Mouse (Mus musculus): ENCODE results near the gene Gm45785.
A peak's percentile ranks its signal among the peaks of the same experiment; 100 is the strongest.

Gm45785 gene

GRCm38 (mm10) chr7:140857550-140858505 lies 1.7 kb upstream of the Gm45785 start, which contains the start of gene Bet1l:
Bet1l (minus strand) TSS chr7:140857577.
- DNase-seq = no peak

DNA sequence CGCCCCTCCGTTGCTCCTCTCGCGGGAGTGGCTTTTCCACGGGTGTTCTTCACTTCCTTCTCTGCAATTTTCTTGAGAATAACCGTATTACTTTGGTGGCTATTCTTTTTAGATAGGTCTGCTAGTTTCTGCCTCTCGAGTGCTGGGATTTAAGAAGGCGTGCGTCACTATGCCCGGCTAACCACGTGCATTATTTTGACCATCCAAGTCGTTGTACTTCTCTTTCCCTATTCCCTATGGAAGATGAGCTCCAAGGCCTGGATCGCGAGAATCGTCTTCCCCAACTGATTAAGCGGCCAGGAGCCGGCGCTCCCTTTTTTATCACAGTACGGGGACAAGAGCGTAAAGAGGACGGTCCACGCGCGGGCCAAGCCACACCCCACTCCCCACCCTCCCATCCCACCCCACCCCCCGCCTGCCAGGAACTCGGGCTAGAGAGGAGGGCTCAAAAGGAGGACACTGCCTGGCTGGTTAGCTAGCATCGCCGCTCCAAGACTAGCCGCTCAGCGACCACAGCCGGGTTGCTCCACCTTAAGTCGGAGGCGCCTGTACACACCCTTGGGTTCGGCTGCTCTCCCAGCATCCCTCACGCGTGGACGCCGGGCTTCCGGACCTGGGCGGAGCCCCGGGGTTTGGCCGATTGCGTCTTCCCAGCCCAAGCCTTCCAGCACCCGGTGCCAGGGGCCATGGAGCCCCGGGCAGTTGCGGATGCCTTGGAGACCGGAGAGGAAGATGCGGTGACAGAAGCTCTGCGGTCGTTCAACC lies 836 bp upstream of the Gm45785 start, which contains the start of gene Ric8a:
Gene Ric8a (plus strand): TSS at position 173 of the 765 bp plus-strand sequence.
- DNase-seq = peak; percentile 92

GRCm38 (mm10) chr7:140855181-140855580 lies 950 bp downstream of the Gm45785 start:
- no peak for DNase-seq

DNA sequence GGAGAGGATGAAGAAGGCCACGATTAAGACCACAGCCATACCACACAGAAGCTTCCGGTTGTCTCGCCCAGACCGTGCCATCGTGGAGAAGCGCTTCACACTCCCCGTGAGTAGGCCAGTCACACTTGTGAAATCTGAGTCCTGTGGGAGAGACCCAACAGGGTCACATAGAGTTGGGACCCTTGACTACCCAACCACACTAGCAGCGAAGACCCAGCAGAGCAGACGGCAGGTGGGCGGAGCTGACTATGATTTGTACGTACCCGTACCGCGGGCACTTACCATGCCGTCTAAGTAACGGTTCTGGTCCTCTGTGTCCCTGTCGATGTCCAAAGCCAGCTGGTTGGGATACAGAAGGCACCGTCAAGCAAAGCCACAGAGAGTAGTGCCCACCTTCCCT lies 1.6 kb downstream of the Gm45785 start:
- no peak for DNase-seq

GRCm38 (mm10) chr7:140853386-140853785 lies 2.7 kb downstream of the Gm45785 start:
- no peak for DNase-seq

DNA sequence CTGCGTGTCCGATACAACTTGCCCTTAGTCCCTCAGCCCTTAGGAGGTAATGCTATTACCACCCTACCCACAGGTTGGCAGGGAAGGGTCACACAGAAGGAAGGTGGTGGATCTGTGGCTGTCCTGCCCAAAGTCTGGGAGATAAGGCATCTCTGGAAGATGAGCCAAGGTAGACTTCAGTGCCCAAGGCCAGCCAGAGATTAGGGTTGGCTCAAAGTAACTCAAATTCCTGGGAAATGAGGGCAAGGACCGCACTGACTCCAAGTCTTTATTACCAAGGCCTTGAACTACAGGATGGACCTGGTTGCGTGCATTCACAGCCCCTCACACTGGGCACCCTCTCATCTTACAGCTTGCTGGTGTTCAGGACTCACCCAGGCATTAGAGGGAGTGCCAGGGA lies 4.2 kb downstream of the Gm45785 start:
- DNase-seq = no peak

DNA sequence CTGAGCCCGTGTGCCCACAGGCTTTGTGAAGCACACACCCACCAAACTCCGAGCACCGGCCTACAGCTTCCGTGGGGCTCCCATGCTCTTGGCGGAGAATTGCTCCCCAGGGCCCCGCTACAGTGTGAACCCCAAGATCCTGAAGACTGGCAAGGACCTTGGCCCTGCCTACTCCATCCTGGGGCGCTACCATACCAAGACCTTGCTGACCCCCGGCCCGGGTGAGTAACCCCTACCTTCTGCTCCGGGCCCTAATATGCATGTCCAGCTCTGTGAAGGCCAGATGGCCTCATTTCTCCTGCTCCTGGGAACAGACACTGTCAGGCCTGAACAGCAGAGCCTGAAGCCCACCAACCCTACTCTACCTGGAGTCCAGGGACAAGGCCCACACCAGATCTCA lies 7.5 kb downstream of the Gm45785 start:
- DNase-seq = no peak

GRCm38 (mm10) chr7:140847755-140848580 lies 8.2 kb downstream of the Gm45785 start, which contains the start of gene Odf3:
Odf3 (plus strand) TSS chr7:140847805.
- no peak for DNase-seq

DNA sequence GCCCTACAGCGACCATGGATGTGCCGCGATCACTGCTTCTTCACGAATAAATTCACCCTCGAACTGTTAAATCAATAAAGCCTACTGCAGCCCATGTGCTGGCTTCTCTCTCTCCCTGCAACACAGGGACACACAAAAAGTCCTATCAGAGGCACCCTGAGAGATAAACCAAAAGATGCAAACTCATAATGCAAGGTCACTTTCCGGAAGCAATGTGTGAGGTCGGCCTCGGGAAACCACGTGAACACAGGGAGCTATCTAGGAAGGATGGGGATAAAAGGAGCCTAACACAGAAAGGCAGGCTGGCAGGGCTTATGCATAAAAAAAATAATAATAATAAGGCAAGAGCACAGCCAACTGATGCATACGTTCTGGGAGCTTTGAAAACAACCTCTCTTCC lies 9.5 kb downstream of the Gm45785 start:
- DNase-seq = no peak

GRCm38 (mm10) chr7:140845683-140846082 lies 10.4 kb downstream of the Gm45785 start:
- DNase-seq = no peak

DNA sequence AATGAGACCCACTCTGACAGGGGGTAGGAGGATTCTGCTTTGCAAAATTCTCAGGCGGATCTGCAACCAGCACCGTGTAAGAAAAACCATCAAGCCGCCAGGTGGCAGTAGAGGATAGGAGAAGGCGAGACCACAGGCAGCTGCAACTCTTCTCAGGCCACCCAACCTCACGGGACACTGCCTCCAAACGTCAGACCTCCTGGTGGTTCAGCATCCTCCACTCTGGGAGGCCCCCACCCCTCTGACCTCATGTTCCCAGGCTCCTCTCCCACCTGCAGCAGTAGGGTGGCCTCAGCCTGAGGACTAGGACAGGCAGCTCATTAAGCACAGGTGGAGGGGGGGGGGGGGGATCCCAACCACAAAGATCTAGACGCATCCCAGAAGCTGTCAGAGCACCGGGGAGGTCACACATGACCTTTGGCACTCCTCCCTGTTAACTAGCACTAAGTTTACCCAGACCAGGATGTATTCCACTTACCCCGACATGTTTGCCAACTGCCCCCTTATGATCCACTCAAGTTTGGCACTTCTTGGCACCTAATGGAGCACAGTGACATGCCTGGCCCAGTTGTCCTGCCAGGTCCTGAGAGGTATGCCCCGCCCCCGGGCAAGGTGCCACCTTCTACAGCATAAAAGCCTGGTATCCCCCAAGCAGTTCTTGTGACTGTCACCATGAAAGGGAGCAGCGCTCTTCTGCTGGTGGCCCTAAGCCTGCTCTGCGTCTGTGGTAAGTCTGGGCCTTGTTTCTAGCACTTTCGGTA lies 11.0 kb downstream of the Gm45785 start, which contains the start of gene Scgb1c1:
Gene Scgb1c1 (plus strand): TSS at position 643 of the 761 bp plus-strand sequence.
- peak; percentile 85 for DNase-seq

GRCm38 (mm10) chr7:140843806-140844205 lies 12.3 kb downstream of the Gm45785 start:
- no peak for DNase-seq

DNA sequence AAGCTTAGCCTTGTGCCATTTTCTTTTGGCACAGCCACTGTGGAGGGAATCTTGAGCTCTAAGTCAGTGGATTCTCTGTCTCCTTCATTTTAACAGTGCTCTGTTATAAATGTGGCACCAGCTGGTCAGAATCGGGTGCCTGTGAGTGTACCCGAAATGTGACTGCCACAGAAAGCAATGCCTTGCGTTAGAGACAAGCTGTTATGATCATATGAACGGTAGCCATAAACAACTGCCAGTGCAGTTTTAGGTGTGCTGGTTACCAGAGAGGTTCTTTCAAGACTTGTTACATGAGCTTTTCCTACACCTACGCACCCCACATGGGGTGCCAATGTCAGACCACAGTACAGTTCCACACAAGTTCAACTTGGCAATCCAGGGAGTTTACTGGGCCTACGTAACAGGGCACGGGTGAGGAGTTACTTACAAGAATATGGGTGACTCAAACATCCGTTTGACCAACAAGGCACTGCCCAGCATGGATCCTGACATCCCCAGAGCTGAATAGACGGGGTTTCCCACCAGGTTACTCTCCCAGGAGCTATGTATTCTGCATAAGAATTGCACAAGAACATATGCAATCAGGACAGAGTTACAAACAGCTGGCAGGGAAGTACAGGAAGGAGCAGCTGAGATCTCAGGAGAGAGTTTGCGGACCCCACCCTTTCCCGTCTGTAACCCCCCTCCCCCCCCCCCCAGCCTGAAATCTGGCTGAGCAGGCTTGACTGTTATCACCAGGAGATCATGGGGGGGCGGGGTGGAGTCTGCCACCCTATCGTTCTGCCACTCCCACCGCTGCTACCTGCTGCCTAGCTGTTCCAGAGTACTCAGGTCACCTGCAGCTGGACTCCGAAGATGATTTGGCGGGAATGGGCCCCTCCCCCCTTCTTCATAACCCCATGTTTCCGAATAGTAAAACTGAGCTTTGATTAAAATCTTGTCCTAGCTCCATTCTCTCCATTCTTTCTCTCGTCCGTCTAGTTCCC lies 15.1 kb downstream of the Gm45785 start:
- no peak for DNase-seq

- no peak for DNase-seq
These were observed 16.6 kb downstream of the Gm45785 start for GRCm38 (mm10) chr7:140839556-140839955.

GRCm38 (mm10) chr7:140836243-140837115 lies 19.7 kb downstream of the Gm45785 start:
- peak; percentile 55 for DNase-seq

DNA sequence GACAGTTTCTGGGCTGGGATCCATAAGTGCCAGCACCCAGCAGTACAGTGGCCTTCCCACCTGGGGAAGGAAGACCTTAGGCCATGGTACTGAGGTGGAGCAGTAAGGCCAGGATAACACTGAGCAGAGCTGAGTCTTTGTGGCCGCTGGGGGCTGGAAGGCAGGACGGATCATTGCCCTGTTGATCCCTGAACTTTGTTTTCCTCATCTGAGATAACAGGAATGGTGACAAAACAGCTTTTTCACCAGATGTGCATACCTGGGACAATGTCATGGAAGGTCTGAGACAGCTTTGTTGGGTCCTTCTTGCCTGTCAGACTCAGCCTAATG lies 20.4 kb downstream of the Gm45785 start:
- no peak for DNase-seq

DNA sequence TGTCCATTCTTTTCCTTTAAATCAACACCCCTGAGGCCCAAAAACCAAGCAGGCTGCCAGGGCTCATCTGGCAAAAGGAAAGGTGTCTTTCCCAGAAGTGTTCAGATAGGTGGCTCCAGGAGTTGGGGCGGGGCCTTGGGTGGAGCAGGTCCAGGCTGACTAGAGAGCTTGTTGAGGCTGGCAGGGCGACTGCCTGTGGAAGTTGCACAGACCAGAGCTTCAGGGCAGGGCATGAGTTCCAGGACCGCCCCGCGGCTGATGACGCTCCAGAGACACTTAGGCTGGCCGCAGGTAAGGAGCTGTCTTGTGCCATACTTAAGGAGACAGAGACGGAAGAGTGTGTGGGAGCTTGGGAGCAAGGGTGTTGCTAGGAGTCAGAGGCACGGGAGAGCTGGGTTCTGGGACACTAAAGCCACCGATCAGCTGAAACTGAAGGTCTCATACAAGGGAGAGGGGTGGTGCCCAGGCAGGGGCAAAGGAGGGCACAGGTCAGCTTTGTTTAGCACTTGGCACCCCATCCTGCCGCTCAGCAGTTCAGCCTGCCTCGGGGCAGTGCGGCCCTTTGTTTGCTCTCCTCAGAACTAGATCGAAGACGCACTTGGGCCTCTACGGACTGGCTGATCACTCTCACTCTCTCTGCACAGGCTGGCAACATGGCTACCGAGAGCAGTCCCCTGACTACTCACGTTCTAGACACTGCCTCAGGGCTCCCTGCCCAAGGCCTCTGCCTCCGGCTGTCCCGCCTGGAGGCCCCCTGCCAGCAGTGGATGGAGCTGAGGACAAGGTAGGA lies 21.0 kb downstream of the Gm45785 start, which contains the start of gene Urah:
Gene Urah (plus strand): TSS at position 51 of the 790 bp plus-strand sequence.
- DNase-seq = no peak

DNA sequence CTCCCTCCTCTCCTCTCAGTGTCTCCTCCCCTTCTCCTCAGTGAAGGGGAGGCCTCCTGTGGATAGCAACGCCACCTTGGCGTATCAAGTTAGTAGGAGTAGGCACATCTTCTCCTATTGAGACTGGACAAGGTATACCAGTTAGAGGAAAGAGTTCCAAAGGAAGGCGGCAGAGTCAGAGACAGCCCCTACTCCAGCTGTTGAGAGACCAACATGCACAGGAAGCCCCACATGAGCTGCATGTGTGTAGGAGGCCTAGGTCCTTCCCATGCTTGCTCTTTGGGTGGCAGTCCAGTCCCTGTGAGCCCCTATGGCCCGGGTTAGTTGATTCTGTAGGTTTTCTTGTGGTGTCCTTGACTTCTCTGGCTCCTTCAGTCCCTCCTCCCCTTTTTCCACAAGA lies 22.8 kb downstream of the Gm45785 start:
- DNase-seq = no peak

GRCm38 (mm10) chr7:140831447-140831846 lies 24.7 kb downstream of the Gm45785 start:
- DNase-seq = no peak
